Mouse (Mus musculus) embryo, embryonic 9.5 days (tissue): ENCODE data around the gene Dzip1.

Source experiments
- DNase-seq: peaks from one replicate; pipeline ENCODE4 v3.0.0-alpha.2; 2017; ENCODE audit errors: extremely low spot score

Dzip1 gene

DNA sequence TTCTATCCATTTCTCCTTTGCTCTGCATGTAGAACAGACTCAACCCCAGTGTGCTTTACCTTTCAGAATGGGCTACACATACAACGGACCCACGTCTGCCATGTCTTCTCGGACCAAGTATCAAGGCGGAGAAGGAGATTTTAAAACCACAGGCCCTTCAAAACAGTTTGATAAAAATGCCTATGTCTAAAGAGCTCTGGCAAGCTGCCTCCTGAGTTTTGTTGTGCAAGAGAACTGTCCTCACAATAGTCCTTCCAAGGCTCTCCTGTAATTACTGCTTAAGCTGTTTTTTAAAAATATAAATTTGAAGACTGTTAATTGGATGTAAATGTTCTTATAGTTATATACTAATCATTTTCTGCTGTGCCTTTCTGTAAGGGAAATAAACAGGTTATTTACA, 51.1 kb downstream of the Dzip1 start:
- no peak for DNase-seq

DNA sequence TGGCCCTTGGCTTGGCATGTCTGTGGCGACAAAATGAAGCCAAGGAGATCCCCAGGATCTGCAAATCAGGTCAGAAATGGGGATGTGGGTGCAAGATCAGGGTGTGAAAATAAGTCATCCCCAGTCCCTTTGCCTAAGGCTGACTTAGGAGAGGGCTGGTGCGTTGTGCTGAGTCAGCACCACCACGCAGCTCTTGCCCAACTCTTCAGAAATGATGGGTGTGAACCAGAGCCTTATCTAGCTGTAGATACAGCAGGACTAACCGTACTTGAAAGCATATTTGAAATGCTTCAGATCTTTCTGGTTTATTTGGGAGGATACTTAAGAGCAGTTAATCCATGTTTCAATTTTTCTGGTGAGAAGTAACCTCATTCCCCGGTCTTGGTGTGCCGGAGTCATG, 55.5 kb downstream of the Dzip1 start:
- no peak for DNase-seq

DNA sequence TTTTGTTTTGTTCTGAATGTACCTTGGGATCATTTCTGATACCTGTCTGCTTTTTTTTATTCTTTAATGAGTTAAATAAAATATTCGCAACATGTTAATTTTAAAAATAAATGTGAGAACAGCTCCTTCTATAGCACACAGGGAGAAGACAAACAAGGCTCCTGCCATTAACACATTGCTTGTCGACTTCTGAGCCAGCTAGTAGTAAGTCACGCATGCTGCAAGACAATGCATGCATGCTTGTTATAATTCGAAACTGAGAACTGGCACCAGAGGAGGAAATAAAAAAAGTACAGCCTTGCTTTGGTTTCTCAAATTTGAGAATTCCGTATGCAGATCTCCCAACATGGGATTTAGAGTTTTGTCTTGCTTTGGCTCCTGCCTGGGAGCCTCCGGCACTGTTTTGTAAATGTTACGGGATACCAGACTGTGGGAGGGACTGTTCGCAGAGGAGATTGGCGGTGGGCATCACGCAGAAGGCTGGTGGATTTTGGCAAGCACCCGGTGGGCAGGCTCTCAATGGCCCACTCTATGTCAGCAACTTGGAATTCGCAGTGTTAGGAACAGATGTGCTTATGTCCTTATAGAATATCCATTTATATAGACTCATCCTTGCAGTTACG, 57.0 kb downstream of the Dzip1 start:
- DNase-seq: no peak

DNA sequence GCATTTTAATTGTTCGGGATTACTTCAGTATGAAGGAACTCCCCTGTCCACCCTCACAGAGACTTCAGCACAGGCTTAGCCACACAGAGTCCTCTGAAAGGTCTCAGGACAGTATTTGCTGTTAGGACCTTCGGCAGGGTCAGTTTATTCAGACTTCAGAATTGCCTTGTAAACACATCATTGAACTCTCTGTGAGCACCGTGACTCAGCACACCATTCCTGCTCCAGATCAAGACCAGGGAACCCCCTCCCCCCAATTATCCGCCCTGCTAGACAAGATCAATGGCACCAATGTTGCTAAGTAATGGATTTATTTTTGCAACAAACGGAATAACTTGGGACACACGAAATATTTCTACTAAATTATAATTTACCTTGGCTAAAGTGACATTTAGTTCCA, 57.9 kb downstream of the Dzip1 start:
- no peak for DNase-seq

DNA sequence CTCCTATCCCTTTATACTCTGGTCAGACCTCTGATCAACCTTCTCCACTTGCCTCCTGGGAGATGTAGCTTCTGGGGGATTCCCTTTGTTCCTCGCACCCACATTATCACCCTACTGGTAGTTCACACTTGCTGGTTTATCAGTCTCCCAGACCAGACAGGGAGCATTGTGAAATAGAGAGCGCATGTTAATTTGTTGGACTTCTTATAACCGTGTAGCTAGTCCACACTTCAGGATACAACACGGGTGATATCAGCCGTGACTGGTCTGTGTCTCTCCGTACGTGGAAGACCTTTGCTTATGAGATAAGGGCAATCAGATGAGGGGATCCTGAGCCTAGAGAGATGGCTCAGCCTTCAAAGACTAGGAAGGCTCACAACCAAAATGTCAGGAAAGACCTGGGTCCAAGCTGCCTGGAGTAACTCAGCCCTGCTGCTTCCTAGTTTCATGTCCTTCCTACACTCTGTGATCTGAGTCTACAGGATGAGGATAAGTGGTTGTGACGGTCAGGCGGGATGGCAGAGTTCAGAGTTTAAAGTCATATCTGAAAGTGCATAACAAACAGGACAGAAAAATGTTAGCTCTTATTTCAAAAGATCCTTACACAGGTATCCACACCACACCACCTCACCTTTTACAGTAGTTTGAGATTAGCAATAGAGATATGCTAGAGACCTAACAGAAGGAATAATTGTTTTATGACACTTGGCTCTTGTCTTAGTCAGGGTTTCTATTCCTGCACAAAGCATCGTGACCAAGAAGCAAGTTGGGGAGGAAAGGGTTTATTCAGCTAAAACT, 59.0 kb downstream of the Dzip1 start:
- DNase-seq: no peak

DNA sequence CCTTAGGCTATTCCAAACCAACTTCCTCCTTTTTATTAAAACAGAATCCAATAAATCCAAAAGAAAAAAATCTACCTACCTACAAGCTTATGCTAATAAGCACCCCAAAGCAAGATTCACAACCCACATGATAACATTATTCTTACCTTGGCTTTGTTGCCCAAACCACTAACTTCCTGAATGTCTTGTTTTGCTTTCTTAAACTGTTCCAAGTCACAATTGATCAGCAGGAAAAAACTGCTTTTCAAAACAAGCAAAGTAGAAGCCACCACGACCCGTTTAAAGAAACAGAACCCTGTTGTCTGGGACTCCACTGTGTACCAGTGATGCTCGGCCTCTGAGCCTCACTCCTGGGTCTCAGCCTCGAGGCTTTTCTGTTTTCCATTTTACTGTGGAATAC, 60.4 kb downstream of the Dzip1 start:
- DNase-seq: no peak

DNA sequence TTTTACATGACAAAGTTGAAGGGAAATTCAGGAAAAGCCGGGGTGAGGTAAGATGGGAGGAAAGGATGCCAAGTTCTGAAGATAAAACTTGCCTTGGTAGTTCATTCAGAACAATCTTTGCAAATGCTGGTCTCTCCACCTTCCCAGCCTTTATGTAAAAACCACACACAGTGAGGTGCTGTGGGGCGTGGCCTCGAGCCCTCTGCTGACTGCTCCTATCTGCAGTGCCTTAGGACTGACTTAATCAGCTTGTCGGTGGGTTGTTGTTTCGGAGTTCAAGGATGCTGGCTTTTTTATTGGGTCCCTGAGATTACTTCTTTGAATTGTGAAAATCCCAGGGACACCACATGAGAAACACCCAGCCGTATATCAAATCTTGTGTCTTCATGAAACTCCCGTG, 63.0 kb downstream of the Dzip1 start:
- DNase-seq: no peak

DNA sequence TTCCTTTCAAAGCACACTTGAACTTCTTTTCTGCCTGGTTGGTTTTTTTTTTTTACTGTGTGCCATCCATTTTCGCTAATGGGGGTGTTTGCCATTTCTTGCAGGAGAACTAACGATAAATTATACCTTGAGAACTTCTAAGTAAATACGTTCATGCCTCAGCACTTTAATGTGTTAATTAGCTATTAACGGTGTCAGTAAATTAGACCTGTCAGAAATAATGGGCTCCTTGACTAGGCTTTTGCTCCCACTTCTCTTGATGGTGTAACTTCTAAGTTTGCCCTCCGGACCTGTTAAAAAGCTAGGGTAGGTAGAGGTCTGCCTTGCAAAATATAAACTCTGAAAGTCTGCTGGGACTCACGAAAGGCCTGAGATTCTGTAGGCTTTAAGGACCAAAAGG, 66.9 kb downstream of the Dzip1 start:
- no peak for DNase-seq

DNA sequence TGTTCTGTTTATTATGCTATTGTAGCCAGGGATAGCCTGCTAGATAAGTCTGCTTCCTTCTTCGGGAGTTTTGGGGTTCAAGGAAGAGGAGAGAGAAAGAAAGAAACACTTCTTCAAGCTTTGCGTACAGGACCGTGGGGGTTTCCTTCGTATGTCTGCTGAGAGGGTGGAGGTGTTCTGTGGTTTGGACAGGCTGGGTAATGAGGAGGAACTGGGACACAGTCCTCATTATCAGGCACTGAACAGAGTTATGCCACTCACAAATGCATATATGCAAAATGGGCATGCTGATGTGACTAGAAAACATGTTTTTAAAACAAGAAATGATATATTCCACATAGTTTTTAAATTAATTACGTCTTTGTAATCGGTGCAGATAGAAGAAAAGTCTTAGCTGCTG, 68.7 kb downstream of the Dzip1 start:
- DNase-seq: no peak

DNA sequence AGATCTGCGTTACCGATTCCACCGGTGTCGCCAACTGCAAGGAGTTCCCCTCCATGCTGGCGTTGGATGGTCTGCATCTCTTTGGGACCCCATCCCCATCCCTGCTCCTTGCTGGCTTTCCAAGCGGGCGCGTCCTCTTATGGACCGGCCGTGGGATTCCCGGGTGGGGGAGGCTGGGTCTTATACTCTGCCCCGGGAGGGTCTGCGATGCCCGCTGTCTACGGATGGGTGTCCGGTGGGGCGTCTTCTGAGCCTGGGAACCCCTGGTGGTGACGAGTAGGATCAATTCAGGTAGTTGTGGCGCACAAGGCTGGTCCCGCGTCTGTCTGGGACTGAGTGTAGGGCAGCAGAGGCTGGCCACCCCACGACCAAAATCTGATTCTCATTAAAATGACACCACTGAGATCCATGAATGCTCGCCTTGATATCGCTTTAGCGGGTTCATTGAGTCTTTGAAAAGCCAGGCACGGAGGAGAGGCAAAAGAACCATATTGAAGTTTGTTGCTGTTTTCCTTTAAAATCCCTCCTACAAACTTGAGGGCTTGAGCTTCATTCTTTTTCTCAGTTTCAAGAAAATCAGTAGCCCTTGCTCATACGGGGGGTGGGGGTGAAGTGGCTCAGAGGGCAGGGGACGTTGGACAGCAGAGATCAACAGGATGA, 70.0 kb downstream of the Dzip1 start:
- no peak for DNase-seq

DNA sequence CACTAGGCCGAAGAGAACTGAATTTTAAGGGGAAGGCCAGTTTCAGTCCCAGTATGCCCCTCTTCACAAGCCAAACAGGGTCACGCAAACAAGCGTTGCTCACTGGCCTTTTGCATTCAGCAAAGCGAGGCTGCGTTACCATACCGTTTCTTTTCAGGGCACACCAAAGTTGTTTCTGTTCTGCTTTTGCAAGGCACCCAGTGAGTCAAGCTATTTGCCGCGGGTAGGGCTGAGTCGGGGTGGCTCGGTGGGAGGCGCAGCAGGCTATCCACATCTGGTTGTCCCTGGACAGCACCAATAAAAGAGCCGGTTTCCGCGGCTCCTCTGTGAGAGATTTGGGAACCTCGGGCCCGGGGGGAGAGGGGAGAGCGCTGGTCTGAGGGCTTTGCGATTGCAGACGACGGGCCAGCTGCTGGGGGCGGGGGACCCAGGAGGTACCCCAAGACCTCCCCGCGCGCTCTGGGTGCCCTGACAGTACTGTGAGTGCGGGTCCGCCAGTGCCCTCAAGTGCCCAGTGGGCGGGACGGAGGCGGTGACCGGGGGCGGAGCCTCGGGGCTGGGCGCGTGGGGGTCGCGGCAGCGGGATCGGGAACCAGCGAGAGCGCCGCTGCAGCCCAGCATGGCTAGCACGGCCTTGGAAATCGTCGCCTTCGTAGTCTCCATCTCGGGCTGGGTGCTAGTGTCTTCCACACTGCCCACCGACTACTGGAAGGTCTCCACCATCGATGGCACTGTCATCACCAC, 70.7 kb downstream of the Dzip1 start:
- DNase-seq: peak; percentile 85

DNA sequence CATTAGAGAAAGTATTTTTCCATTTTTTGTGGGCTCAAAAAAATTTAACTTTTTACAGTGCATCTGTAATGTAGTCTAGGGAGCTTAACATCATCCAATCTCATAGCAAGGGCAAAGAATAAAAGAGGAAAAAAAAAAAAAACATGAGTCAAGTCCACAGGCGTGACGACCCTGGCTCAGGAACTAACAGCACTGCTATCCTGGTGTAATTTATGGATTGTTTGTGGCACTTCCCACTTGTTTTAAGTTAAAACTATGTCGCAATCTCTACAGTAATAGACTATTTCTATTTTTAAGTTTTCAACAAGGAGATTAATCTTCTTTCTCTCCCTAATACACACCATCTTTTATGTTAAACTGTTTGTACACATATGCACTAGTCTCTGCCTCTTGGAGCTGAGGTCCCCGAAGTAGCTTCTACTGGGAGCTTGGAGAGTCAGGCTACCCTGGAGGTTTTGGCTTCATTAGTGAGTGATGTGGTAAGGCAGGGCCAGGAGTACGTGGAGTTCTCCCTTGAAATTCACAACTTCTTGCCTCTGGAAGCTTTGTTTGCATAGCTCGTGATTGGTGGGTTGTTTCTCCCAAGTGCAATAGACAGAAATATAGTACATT, 73.7 kb downstream of the Dzip1 start:
- no peak for DNase-seq

DNA sequence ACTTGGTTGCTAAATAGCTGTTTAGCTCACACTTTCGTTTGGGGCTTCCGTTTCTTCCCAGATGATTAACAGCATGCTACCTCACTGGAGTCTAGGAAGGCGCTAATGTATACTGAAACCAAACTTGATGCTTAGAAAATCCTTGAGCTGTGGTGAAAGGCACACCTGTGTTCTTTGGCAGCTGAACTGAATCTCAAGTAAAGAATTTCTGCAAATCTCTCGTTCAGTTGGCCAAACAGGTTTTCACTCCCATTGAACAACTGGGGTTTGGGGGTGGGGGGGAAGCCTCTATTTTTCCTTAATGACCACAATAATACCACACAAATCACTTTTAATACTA, 74.6 kb downstream of the Dzip1 start:
- DNase-seq: no peak

DNA sequence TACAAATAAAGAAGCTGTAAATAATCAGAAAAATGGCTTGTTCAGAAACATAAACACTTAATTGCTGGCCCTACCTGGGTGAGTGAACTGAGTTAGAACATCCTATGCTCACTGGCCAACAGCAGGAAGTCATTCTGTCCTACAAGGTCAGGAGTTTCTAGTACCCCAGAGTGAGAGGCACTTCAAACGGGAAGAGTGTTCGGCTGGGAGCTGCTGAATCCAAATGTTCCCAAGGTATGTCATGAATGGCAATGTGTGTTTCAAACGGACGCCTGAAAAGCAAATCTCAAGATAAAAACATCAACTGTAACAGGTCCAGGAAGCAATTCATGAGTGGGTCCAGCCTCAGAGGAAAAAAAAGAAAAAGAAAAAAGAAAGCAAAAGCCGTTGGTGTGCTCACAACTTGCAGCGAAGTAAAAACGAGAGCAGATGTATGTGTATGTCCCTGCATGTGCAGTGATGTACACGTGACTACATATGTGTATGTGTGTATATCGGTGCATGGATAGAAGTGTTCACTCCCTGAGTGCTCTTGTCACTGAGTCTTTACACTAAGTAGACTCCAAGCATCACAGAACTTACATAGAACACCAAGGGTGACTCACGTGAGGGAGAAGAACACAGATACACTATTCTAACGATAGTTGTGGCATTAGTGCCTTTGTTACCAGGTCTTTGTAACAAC, 75.1 kb downstream of the Dzip1 start:
- DNase-seq: no peak

DNA sequence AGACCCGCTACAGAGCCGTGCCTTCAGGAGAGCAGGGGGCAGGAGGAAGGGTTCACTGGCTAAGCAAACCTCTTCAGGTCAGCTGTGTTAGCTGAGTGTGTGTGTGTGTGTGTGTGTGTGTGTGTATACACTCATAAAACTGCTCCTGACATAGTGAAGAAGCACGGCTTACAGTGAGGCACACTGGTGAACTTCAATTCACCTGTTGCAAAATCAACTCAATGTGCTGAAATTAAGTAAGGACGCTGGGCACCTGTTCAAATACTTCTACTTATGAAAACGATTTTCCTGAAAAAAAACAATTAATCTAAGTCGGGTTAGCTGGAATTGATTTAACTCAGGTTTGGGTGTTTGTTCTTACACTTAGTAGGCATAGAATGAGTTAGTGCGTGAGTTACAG, 77.1 kb downstream of the Dzip1 start:
- no peak for DNase-seq

DNA sequence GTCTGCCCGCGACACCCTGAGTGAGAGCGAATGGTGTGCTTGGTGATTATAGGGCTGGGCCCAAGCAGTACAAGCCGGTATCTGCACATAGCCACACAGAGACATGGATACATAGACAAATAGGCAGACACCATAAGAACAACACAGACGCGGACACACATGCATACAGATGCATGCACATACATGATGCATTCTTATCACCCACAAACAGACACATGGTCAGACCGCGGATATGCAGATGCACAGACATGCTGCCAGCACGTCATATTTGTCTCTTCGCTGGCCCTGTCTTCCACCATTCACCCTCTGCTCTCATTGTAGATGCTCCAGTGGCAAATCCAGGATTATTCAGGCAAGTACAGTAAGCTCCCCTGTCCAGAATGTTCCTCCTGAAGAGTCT, 78.4 kb downstream of the Dzip1 start:
- no peak for DNase-seq

DNA sequence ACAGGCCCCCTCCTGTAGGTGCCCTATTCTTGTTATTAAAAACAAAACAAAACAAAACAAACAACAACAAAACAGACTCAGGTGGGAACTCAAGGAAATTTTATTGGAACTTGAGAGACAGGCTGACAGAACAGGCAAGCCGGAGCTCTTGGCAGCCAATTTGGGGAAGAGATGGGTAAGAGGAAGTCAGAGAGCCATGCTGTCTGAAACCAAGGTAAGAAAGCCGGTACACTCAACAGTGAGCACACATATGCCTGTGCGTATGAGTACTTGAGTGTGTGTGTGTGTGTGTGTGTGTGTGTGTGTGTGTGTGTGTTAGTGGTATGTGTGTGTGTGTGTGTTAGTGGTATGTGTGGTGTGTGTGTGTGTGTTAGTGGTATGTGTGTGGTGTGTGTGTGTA, 82.9 kb downstream of the Dzip1 start:
- DNase-seq: no peak

DNA sequence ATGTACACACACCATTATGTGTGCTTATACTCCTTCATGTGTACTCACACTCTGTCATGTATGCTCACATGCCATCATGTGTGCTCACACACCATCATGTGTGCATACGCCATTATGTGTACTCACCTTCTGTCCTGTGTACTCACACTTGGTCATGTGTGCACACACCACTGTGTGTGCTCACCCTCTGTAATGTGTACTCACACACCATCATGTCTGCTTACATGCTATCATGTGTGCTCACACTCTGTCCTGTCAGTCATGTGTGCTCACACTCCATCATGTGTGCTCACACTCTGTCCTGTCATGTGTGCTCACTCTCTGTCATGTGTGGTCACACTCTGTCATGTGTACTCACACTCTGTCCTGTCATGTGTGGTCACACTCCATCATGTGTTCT, 85.2 kb downstream of the Dzip1 start:
- no peak for DNase-seq

DNA sequence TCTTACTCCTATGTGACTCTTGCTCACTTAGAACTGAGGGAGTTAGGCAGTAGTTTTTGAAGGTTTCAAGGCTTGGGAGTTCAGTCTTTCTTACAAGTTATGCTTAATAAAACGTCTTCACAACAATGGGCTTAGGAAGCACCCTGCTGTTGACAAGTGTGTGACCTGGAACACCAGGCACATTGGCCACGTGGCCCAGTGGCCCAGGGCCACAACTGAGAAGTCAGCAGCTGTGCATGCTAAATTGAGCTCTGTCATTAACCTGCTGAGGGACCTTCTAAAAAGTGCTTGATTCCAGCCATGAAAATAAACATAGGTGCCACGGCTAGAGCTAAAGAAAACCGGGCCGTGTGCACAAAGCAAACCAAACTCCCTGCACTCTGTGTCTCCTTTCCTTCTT, 85.8 kb downstream of the Dzip1 start:
- DNase-seq: no peak

DNA sequence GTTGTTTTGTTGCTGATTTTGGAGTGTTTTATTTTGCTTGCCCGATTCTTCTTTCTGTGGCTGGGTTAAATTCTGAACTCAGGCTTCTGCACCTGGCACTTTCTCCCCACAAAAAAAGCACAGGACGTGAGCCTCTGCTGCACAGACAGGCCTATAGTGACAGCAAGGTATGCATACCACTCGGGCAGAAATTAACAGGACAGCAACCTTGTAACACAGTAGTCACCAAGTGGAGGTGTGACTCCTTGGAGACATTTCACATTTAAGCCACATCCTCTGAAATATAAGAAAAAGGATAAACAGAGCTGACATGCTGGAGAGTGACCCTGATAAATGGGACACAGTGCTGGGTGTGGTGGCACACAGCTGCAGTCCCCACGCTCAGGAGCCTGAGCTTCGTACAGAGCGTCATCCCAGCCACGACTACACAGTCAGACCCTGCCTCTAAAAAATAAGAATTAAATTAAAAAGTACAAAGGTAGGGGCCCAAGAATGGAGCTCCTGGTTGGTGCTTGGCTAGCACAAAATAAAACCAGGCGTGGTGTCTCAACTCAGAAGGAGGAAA, 86.6 kb downstream of the Dzip1 start:
- no peak for DNase-seq

DNA sequence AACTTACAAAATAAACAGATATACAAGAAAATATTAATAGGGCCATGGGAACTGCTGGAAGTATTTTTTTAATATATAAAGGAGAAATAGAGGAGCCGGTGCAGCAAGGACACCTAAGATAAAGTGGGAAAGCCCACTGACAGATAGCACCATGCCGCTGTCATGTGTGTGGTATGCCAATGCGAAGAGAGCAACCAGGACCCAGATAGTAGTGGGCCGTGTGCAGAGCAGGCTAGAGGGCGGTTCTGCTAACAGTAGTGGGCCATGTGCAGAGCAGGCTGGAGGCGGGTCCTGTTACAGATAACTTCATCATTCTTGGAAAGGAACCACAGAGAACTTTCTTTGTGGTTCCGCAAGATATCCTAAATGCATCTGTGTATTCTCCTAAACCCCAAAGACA, 88.5 kb downstream of the Dzip1 start:
- DNase-seq: no peak
